Mouse (Mus musculus) liver, adult 2 months (tissue): ENCODE data around the gene Fam184b.

Source experiments
- CTCF ChIP-seq: fragments of 200-500 bp; IDR thresholded peaks from 2 replicates; pipeline ENCODE4 v1.5.1; 2011; ENCODE audit warnings: low read depth, low read length, control low read depth
- POLR2A ChIP-seq: fragments of 200-500 bp; IDR thresholded peaks from 2 replicates; pipeline ENCODE4 v1.6.1; 2011; ENCODE audit warnings: low read length, control low read depth; ENCODE audit not compliant: insufficient read depth; ENCODE audit errors: extremely low read depth

DNA sequence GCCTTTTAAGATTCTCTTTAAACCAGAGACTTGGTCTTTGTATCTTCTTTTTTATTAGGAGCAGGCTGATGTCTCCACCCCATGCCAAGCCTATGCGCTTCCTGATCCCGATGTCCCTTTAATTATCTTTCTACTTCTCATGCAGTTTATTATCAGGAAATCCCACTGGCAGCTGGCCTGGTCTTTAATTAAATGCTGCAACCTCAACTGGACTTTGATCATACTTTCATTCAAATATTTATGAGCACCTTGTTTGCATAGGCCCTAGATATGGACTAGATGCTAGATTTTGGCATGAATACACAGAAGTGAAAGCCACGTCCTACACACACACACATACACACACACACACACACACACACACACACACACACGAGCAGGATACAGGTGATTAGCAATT, 147.6 kb downstream of the Fam184b start:
- no peak for TF ChIP-seq POLR2A
- TF ChIP-seq CTCF = no peak
